In the genomic region with DNA sequence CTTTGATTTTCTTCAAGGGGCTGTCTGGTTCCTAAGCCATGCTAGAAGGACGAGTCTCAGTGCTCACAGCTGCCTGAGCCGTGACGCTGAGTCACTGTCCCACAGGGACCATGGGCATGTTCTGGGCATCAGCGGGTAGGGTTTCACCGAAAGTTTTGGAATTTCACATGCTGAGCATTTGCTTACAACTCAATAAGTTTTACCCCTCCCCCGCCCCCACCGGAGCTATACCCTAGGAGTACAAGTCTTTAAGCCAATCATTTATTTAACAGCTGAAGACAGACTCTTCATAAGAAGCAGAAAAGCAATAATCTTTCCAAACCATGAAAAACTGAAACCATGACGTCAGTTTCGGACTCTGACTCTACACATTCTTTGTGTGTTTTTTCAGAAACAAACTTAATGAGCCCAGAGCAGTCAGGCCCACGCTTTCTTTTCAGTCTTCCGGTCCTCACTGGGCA, we compare ENCODE assay signal across 9 mouse cellular contexts. TPM values are rescaled to one million over a fixed set of nuclear protein-coding genes. Genes with fewer than 3 reads are reported as not detected.
DNase-seq lines count a peak whose midpoint lies in the region; ATAC-seq lines count a peak whose summit lies in the region.
"Had no signal": no experiment of that assay in that cellular context is flagged by ENCODE, and none has a peak within 500 bp of the region (broad histone marks: within the 10 kb centered on the region; RNA-seq: fewer than 3 reads in every experiment).

No protein-coding gene starts in this region.

- H3K9ac ChIP-seq in heart, embryonic 13.5 days, result no peak overlapping the region
- no peak overlapping the region for H3K9ac ChIP-seq in midbrain, embryonic 11.5 days (ENCODE audit: low read length)
- H3K9ac ChIP-seq in midbrain, embryonic 15.5 days, result no peak overlapping the region
- H3K9ac ChIP-seq in embryonic facial prominence, embryonic 15.5 days, result no peak overlapping the region
- H3K9ac ChIP-seq in stomach, embryonic 15.5 days, result no peak overlapping the region

- no peaks in the 10 kb centered on the region for H3K9me3 ChIP-seq in heart, embryonic 13.5 days
- H3K9me3 ChIP-seq in midbrain, embryonic 11.5 days (ENCODE audit: control insufficient read depth, low read length), result no peaks in the 10 kb centered on the region
- H3K9me3 ChIP-seq in midbrain, embryonic 15.5 days, result no peaks in the 10 kb centered on the region
- no peaks in the 10 kb centered on the region for H3K9me3 ChIP-seq in embryonic facial prominence, embryonic 15.5 days (replicated peaks)
- H3K9me3 ChIP-seq in stomach, embryonic 15.5 days, result no peaks in the 10 kb centered on the region

- ATAC-seq in heart, embryonic 13.5 days (ENCODE audit: extremely low read depth, insufficient number of reproducible peaks, low FRiP score, low TSS enrichment), result no peak
- no peak for ATAC-seq in midbrain, embryonic 11.5 days (ENCODE audit: low FRiP score)
- ATAC-seq in midbrain, embryonic 15.5 days (replicated peaks), result no peak
- no peak for ATAC-seq in embryonic facial prominence, embryonic 15.5 days (ENCODE audit: insufficient number of reproducible peaks, low FRiP score, low TSS enrichment, low read depth)
- ATAC-seq in stomach, embryonic 15.5 days (ENCODE audit: insufficient read depth, low FRiP score, low read depth), result no peak

- no peaks in the 10 kb centered on the region for H3K27me3 ChIP-seq in heart, embryonic 13.5 days (replicated peaks)
- no peaks in the 10 kb centered on the region for H3K27me3 ChIP-seq in midbrain, embryonic 11.5 days (ENCODE audit: control insufficient read depth, insufficient read depth, low read length)
- H3K27me3 ChIP-seq in midbrain, embryonic 15.5 days (replicated peaks), result no peaks in the 10 kb centered on the region
- H3K27me3 ChIP-seq in embryonic facial prominence, embryonic 15.5 days, result no peaks in the 10 kb centered on the region
- no peaks in the 10 kb centered on the region for H3K27me3 ChIP-seq in stomach, embryonic 15.5 days (replicated peaks)

- peaks cover 28% of the 10 kb centered on the region for H3K36me3 ChIP-seq in heart, embryonic 13.5 days
- H3K36me3 ChIP-seq in midbrain, embryonic 11.5 days (ENCODE audit: control insufficient read depth, insufficient read depth, low read length), result peaks cover 2% of the 10 kb centered on the region; the same call in 1 of the 2 replicates
- H3K36me3 ChIP-seq in midbrain, embryonic 15.5 days (replicated peaks), result no peaks in the 10 kb centered on the region
- H3K36me3 ChIP-seq in embryonic facial prominence, embryonic 15.5 days, result 0 out of 2 replicates have a peak, but pooled peaks cover 8% of the 10 kb centered on the region
- no peaks in the 10 kb centered on the region for H3K36me3 ChIP-seq in stomach, embryonic 15.5 days

- H3K4me2 ChIP-seq in heart, embryonic 13.5 days, result peak overlapping the region; percentile 86
- no peak overlapping the region for H3K4me2 ChIP-seq in midbrain, embryonic 11.5 days
- no peak overlapping the region for H3K4me2 ChIP-seq in midbrain, embryonic 15.5 days
- peak overlapping the region; percentile 74 for H3K4me2 ChIP-seq in embryonic facial prominence, embryonic 15.5 days (replicated peaks)
- H3K4me2 ChIP-seq in stomach, embryonic 15.5 days, result peak overlapping the region; percentile 85; the same call in 1 of the 2 replicates

- peak overlapping the region; percentile 88; the same call in 1 of the 2 replicates for H3K4me3 ChIP-seq in heart, embryonic 13.5 days
- no peak overlapping the region for H3K4me3 ChIP-seq in midbrain, embryonic 11.5 days (ENCODE audit: low read depth, low read length)
- H3K4me3 ChIP-seq in midbrain, embryonic 15.5 days, result no peak overlapping the region
- peak overlapping the region; percentile 17 for H3K4me3 ChIP-seq in embryonic facial prominence, embryonic 15.5 days (replicated peaks)
- no peak overlapping the region for H3K4me3 ChIP-seq in stomach, embryonic 15.5 days (replicated peaks)

- WGBS in heart, embryonic 13.5 days, result 84% methylated on average over 11 of the region's 11 CpGs
- 81% methylated on average over 11 of the region's 11 CpGs for WGBS in midbrain, embryonic 11.5 days
- WGBS in midbrain, embryonic 15.5 days, result 84% methylated on average over 11 of the region's 11 CpGs
- WGBS in embryonic facial prominence, embryonic 15.5 days, result 59% methylated on average over 11 of the region's 11 CpGs
- 78% methylated on average over 11 of the region's 11 CpGs for WGBS in stomach, embryonic 15.5 days

- peak overlapping the region; percentile 15; the same call in 1 of the 2 replicates for H3K27ac ChIP-seq in heart, embryonic 13.5 days (replicated peaks)
- no peak overlapping the region for H3K27ac ChIP-seq in midbrain, embryonic 11.5 days (ENCODE audit: low read depth, low read length)
- H3K27ac ChIP-seq in midbrain, embryonic 15.5 days, result no peak overlapping the region
- H3K27ac ChIP-seq in embryonic facial prominence, embryonic 15.5 days (replicated peaks), result peak overlapping the region; percentile 99
- no peak overlapping the region for H3K27ac ChIP-seq in stomach, embryonic 15.5 days

- peaks cover 23% of the 10 kb centered on the region for H3K4me1 ChIP-seq in heart, embryonic 13.5 days
- peaks cover 6% of the 10 kb centered on the region; the same call in 1 of the 2 replicates for H3K4me1 ChIP-seq in midbrain, embryonic 11.5 days (ENCODE audit: control insufficient read depth, insufficient read depth, low read length)
- H3K4me1 ChIP-seq in midbrain, embryonic 15.5 days, result peaks cover 23% of the 10 kb centered on the region
- peaks cover 21% of the 10 kb centered on the region for H3K4me1 ChIP-seq in embryonic facial prominence, embryonic 15.5 days
- H3K4me1 ChIP-seq in stomach, embryonic 15.5 days, result peaks cover 9% of the 10 kb centered on the region; the same call in 1 of the 2 replicates

- DNase-seq in heart, postnatal 4 days, result no peak
- DNase-seq in midbrain, embryonic 11.5 days (ENCODE audit: low spot score, missing footprints), result peak; percentile 77
- no peak for DNase-seq in ovary, postnatal 14 days (ENCODE audit: low spot score)
- no peak for DNase-seq in layer of hippocampus, postnatal 10 days (ENCODE audit: low spot score in 2 of 2)
- DNase-seq: right cerebral cortex, adult 18-20 months had no signal

RNA-seq across cellular contexts. Expression of a gene that starts 1.5 kb away (rescaled TPM):
- polyA plus RNA-seq in heart, embryonic 13.5 days (2015; fragmentation: Nextera tagmentation; extraction: Ambion mirVana), result 11.9 and 12.9 TPM in 2 replicates
- 1 to 10 TPM; 6.5 to 8.1 TPM for total RNA-seq in heart, postnatal 4 days (2021)
- polyA plus RNA-seq in midbrain, embryonic 11.5 days (2014; fragmentation: Nextera tagmentation; extraction: Ambion mirVana), result 20.9 and 24.4 TPM in 2 replicates
- polyA plus RNA-seq in midbrain, embryonic 15.5 days (2015; fragmentation: Nextera tagmentation; extraction: Ambion mirVana), result 20.2 and 20.3 TPM in 2 replicates
- polyA plus RNA-seq in embryonic facial prominence, embryonic 15.5 days (2015; fragmentation: Nextera tagmentation; extraction: Ambion mirVana), result 23.1 and 25.8 TPM in 2 replicates
- polyA plus RNA-seq in stomach, embryonic 15.5 days (2015; fragmentation: Nextera tagmentation; extraction: Ambion mirVana), result 19.2 and 20.8 TPM in 2 replicates
- total RNA-seq in layer of hippocampus, postnatal 10 days (2021), result 10 to 100 TPM in 1 of 2 experiments, 1 to 10 TPM in 1; 8.1 to 11.9 TPM

Comparison
In these comparisons a context has a peak if more than half of its experiments do, and no peak if none do; other contexts are left out.
1. H3K27ac ChIP-seq: peak in heart, embryonic 13.5 days (single experiment) and embryonic facial prominence, embryonic 15.5 days (single experiment); none in midbrain, embryonic 11.5 days (single experiment), midbrain, embryonic 15.5 days (single experiment) and stomach, embryonic 15.5 days (single experiment).
2. H3K4me2 ChIP-seq: peak in heart, embryonic 13.5 days (single experiment), embryonic facial prominence, embryonic 15.5 days (single experiment) and stomach, embryonic 15.5 days (single experiment); none in midbrain, embryonic 11.5 days (single experiment) and midbrain, embryonic 15.5 days (single experiment).
3. H3K4me3 ChIP-seq: peak in heart, embryonic 13.5 days (single experiment) and embryonic facial prominence, embryonic 15.5 days (single experiment); none in midbrain, embryonic 11.5 days (single experiment), midbrain, embryonic 15.5 days (single experiment) and stomach, embryonic 15.5 days (single experiment).